Mouse (Mus musculus) layer of hippocampus, postnatal 36 days (tissue): Measurements from ENCODE around the gene Mob3a. TPM values are rescaled to one million over a fixed set of nuclear protein-coding genes. Genes with fewer than 3 reads are reported as not detected.

Experiments used
- DNase-seq, 2 experiments: peaks; one replicate each; pipeline ENCODE4 v3.0.0; 2022
- total RNA-seq, 2 experiments: library from RNA; stranded (reverse); gene quantifications; 2 replicates each; pipeline ENCODE4 v1.2.3; 2021

Gene Mob3a
- 10 to 100 TPM; 16.0 to 16.1 TPM for total RNA-seq

GRCm38 (mm10) chr10:80701721-80702535 lies at the start of gene Mob3a, which contains the start of gene Izumo4:
Gene Mob3a (minus strand): TSS chr10:80701977.
Gene Izumo4 (plus strand): TSS chr10:80702184.
- DNase-seq, result peak; percentile 99

- DNase-seq, result no peak
These were observed 49.5 kb upstream of the Mob3a start for GRCm38 (mm10) chr10:80751188-80751832.

GRCm38 (mm10) chr10:80748609-80749008 lies 46.8 kb upstream of the Mob3a start:
- DNase-seq, result no peak

GRCm38 (mm10) chr10:80747410-80747809 lies 45.6 kb upstream of the Mob3a start:
- peak; percentile 71 to 74 for DNase-seq

GRCm38 (mm10) chr10:80744262-80744661 lies 42.5 kb upstream of the Mob3a start:
- no peak for DNase-seq

- DNase-seq, result peak; percentile 96 to 97
These were observed 40.6 kb upstream of the Mob3a start, which contains the start of gene Ap3d1 for GRCm38 (mm10) chr10:80742180-80742978. Gene Ap3d1 (minus strand): TSS chr10:80742264.

GRCm38 (mm10) chr10:80741634-80742179 lies 39.9 kb upstream of the Mob3a start:
- DNase-seq, result peak in 1 of 2 experiments; percentile 47

GRCm38 (mm10) chr10:80741146-80741545 lies 39.4 kb upstream of the Mob3a start:
- DNase-seq, result no peak

- no peak for DNase-seq
These were observed 36.9 kb upstream of the Mob3a start for GRCm38 (mm10) chr10:80738657-80739056.

GRCm38 (mm10) chr10:80736731-80737130 lies 35.0 kb upstream of the Mob3a start:
- no peak for DNase-seq

GRCm38 (mm10) chr10:80732611-80733101 lies 30.9 kb upstream of the Mob3a start:
- DNase-seq, result no peak

GRCm38 (mm10) chr10:80727369-80728127 lies 25.8 kb upstream of the Mob3a start:
- DNase-seq, result no peak

GRCm38 (mm10) chr10:80717281-80717680 lies 15.5 kb upstream of the Mob3a start:
- no peak for DNase-seq

- no peak for DNase-seq
These were observed 9.1 kb upstream of the Mob3a start for GRCm38 (mm10) chr10:80710834-80711233.

- no peak for DNase-seq
These were observed 3.7 kb upstream of the Mob3a start for GRCm38 (mm10) chr10:80705479-80705878.

GRCm38 (mm10) chr10:80705033-80705432 lies 3.3 kb upstream of the Mob3a start:
- DNase-seq, result no peak

- no peak for DNase-seq
These were observed 2.6 kb upstream of the Mob3a start for GRCm38 (mm10) chr10:80704418-80704817.

- DNase-seq, result no peak
These were observed 1.9 kb upstream of the Mob3a start for GRCm38 (mm10) chr10:80703643-80704042.

- DNase-seq, result peak; percentile 93 to 96
These were observed 986 bp upstream of the Mob3a start for GRCm38 (mm10) chr10:80702536-80703390.

- DNase-seq, result no peak
These were observed 1.0 kb downstream of the Mob3a start for GRCm38 (mm10) chr10:80700732-80701131.
